ENCODE assay signal across 15 mouse cellular contexts in the genomic region with DNA sequence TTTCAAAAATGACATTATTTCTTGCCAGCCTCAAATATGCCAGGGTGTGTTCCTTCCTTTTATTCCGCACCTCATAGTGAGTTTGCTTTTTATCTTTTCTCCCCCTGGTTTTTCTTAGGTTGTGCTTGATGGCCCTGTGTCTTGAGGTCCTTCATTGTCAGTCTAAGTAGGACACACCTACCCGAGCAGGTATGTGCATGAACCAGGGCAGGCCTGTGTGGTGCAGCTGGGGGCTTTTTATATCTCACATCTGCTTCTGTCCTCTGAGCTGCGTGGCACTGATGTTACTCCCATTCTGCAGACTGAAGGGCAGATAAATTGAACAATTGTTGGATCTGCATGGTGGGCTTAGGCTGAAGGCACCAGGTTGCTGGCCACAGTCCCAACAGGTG.
A peak's percentile ranks its signal among the peaks of the same experiment; 100 is the strongest.
DNase-seq lines count a peak whose midpoint lies in the region; ATAC-seq and TF ChIP-seq lines count a peak whose summit lies in the region.
"Had no signal": no experiment of that assay in that cellular context is flagged by ENCODE, and none has a peak within 500 bp of the region (broad histone marks: within the 10 kb centered on the region; RNA-seq: fewer than 3 reads in every experiment).

No protein-coding gene starts in this region.

- H3K4me2 ChIP-seq in forebrain, postnatal 0 days (ENCODE audit: low read depth) = peak overlapping the region; percentile 30
- H3K4me2 ChIP-seq in midbrain, embryonic 11.5 days = no peak overlapping the region
- H3K4me2 ChIP-seq in neural tube, embryonic 15.5 days = peak overlapping the region; percentile 25; the same call in 1 of the 2 replicates

- TF ChIP-seq CTCF in forebrain, postnatal 0 days (IDR thresholded peaks at IDR 0.05; ENCODE audit: low read depth) = no peak

- no peaks in the 10 kb centered on the region for H3K36me3 ChIP-seq in forebrain, postnatal 0 days (ENCODE audit: insufficient read depth)
- no peaks in the 10 kb centered on the region for H3K36me3 ChIP-seq in midbrain, embryonic 11.5 days (ENCODE audit: control insufficient read depth, insufficient read depth, low read length)
- H3K36me3 ChIP-seq in neural tube, embryonic 15.5 days = no peaks in the 10 kb centered on the region

- no peak overlapping the region for H3K4me3 ChIP-seq in forebrain, postnatal 0 days (ENCODE audit: low read depth, low read length)
- no peak overlapping the region for H3K4me3 ChIP-seq in midbrain, embryonic 11.5 days (ENCODE audit: low read depth, low read length)
- H3K4me3 ChIP-seq in neural tube, embryonic 15.5 days (replicated peaks) = no peak overlapping the region
- H3K4me3 ChIP-seq: myocyte had no signal

- ATAC-seq in forebrain, postnatal 0 days = peak; percentile 65
- peak; percentile 58; the same call in 1 of the 2 replicates for ATAC-seq in midbrain, embryonic 11.5 days (ENCODE audit: low FRiP score)
- peak; percentile 68 for ATAC-seq in neural tube, embryonic 15.5 days (ENCODE audit: low FRiP score)
- ATAC-seq in granulocyte monocyte progenitor cell, adult 5-6 weeks (replicated peaks; ENCODE audit: poor library complexity, severe bottlenecking) = no peak
- ATAC-seq: intestine, postnatal 0 days; liver, postnatal 0 days; Patski had no signal

- WGBS in forebrain, postnatal 0 days = 18% methylated on average over 3 of the region's 3 CpGs
- 87% methylated on average over 3 of the region's 3 CpGs for WGBS in midbrain, embryonic 11.5 days
- 53% methylated on average over 3 of the region's 3 CpGs for WGBS in neural tube, embryonic 15.5 days

- DNase-seq in heart, adult 11 months = peak; percentile 63
- DNase-seq in heart, postnatal 4 days = no peak
- no peak for DNase-seq in forebrain, postnatal 0 days
- peak; percentile 84 for DNase-seq in midbrain, embryonic 11.5 days (ENCODE audit: low spot score, missing footprints)
- no peak for DNase-seq in kidney, postnatal 10 days
- no peak for DNase-seq in thymus, adult 18-20 months
- DNase-seq: cerebellum, adult 18-20 months; heart, postnatal 14 days; kidney, postnatal 25 days; liver, postnatal 0 days had no signal

- H3K9ac ChIP-seq in forebrain, postnatal 0 days = 0 out of 2 replicates have a peak overlapping the region, but pooled peaks have one; percentile 6
- H3K9ac ChIP-seq in midbrain, embryonic 11.5 days (ENCODE audit: low read length) = no peak overlapping the region
- H3K9ac ChIP-seq in neural tube, embryonic 15.5 days (replicated peaks) = no peak overlapping the region
- H3K9ac ChIP-seq: liver, postnatal 0 days had no signal

- H3K27ac ChIP-seq in forebrain, postnatal 0 days (ENCODE audit: low read depth, low read length) = peak overlapping the region; percentile 71
- peak overlapping the region; percentile 59 for H3K27ac ChIP-seq in midbrain, embryonic 11.5 days (ENCODE audit: low read depth, low read length)
- H3K27ac ChIP-seq in neural tube, embryonic 15.5 days (replicated peaks) = peak overlapping the region; percentile 46; the same call in 1 of the 2 replicates

- peaks cover 12% of the 10 kb centered on the region; the same call in 1 of the 2 replicates for H3K4me1 ChIP-seq in forebrain, postnatal 0 days (ENCODE audit: insufficient read depth)
- H3K4me1 ChIP-seq in midbrain, embryonic 11.5 days (ENCODE audit: control insufficient read depth, insufficient read depth, low read length) = peaks cover 11% of the 10 kb centered on the region
- peaks cover 4% of the 10 kb centered on the region; the same call in 1 of the 2 replicates for H3K4me1 ChIP-seq in neural tube, embryonic 15.5 days

- no peaks in the 10 kb centered on the region for H3K9me3 ChIP-seq in forebrain, postnatal 0 days (ENCODE audit: low read length)
- no peaks in the 10 kb centered on the region for H3K9me3 ChIP-seq in midbrain, embryonic 11.5 days (ENCODE audit: control insufficient read depth, low read length)
- H3K9me3 ChIP-seq in neural tube, embryonic 15.5 days (replicated peaks) = no peaks in the 10 kb centered on the region

- H3K27me3 ChIP-seq in forebrain, postnatal 0 days (ENCODE audit: insufficient read depth, low read length) = no peaks in the 10 kb centered on the region
- no peaks in the 10 kb centered on the region for H3K27me3 ChIP-seq in midbrain, embryonic 11.5 days (ENCODE audit: control insufficient read depth, insufficient read depth, low read length)
- H3K27me3 ChIP-seq in neural tube, embryonic 15.5 days (replicated peaks) = no peaks in the 10 kb centered on the region

Comparison
In these comparisons a context has a peak if more than half of its experiments do, and no peak if none do; other contexts are left out.
1. DNase-seq: peak in heart, adult 11 months (single experiment) and midbrain, embryonic 11.5 days (single experiment); none in heart, postnatal 4 days (single experiment), forebrain, postnatal 0 days (single experiment), kidney, postnatal 10 days (single experiment) and thymus, adult 18-20 months (0 of 2).
2. Peak in every context shown above with its lines, with median percentiles within 50 percentile points of each other: H3K27ac ChIP-seq.